Mouse (Mus musculus) inflammation-experienced regulatory T-cells, adult 6 months (primary cell): ENCODE measurements at regions not wholly inside any gene's neighbourhood (a gene's known extent, or its start where the extent isn't known, plus 50 kb on each side); places are given as distances from the start of the nearest gene placed in this dataset.

Experiments
- ATAC-seq: one replicate; pipeline ENCODE4 v1.8.0; 2017

- no peak for ATAC-seq
These were observed 647.5 kb downstream of the Kcnj3 start for GRCm38 (mm10) chr2:56083226-56083625.

GRCm38 (mm10) chr2:56109531-56109930 lies 673.8 kb downstream of the Kcnj3 start:
- ATAC-seq, result no peak

GRCm38 (mm10) chr2:56109975-56110374 lies 674.2 kb downstream of the Kcnj3 start:
- no peak for ATAC-seq

GRCm38 (mm10) chr2:56114469-56114868 lies 678.7 kb downstream of the Kcnj3 start:
- peak; percentile 63 for ATAC-seq

- no peak for ATAC-seq
These were observed 683.6 kb downstream of the Kcnj3 start for GRCm38 (mm10) chr2:56119368-56119767.

- ATAC-seq, result no peak
These were observed 711.4 kb downstream of the Kcnj3 start for GRCm38 (mm10) chr2:56147107-56147615.

GRCm38 (mm10) chr2:56196449-56196848 lies 760.7 kb downstream of the Kcnj3 start:
- ATAC-seq, result no peak

GRCm38 (mm10) chr2:56227476-56227875 lies 791.7 kb downstream of the Kcnj3 start:
- ATAC-seq, result no peak

- ATAC-seq, result no peak
These were observed 797.3 kb downstream of the Kcnj3 start for GRCm38 (mm10) chr2:56233042-56233441.

- ATAC-seq, result no peak
These were observed 821.5 kb downstream of the Kcnj3 start for GRCm38 (mm10) chr2:56257044-56257954.

- no peak for ATAC-seq
These were observed 818.9 kb downstream of the Nr4a2 start for GRCm38 (mm10) chr2:56304920-56305319.

- no peak for ATAC-seq
These were observed 802.1 kb downstream of the Nr4a2 start for GRCm38 (mm10) chr2:56321692-56322091.

GRCm38 (mm10) chr2:56322508-56322907 lies 801.3 kb downstream of the Nr4a2 start:
- no peak for ATAC-seq

GRCm38 (mm10) chr2:56335974-56336373 lies 787.8 kb downstream of the Nr4a2 start:
- ATAC-seq, result no peak

GRCm38 (mm10) chr2:56364065-56364464 lies 759.7 kb downstream of the Nr4a2 start:
- ATAC-seq, result no peak
